Mouse (Mus musculus): Measurements from ENCODE around the gene Mphosph9.
A peak's percentile ranks its signal among the peaks of the same experiment; 100 is the strongest.

GRCm38 (mm10) chr5:124353726-124354547 is 26.2 kb upstream of the Mphosph9 start:
- TF ChIP-seq CTCF (IDR thresholded peaks at IDR 0.05; ENCODE audit: low read depth) (peak; percentile 68), EP300 (optimal IDR thresholded peaks at IDR 0.05) (no peak)
